Mouse (Mus musculus): Measurements from ENCODE around the gene Limk1.
A peak's percentile ranks its signal among the peaks of the same experiment; 100 is the strongest.
"Not testable (repeated sequence)": the region's sequence is repeated elsewhere in the genome, so short reads cannot be mapped to it uniquely, and the experiment has no call there.

The Limk1 gene

GRCm38 (mm10) chr5:134677491-134677890, 10.9 kb downstream of the Limk1 start:
- no peak for DNase-seq (ENCODE audit: low spot score)

- peak; percentile 74 for DNase-seq (ENCODE audit: low spot score)
Measured at GRCm38 (mm10) chr5:134675956-134676759, 12.2 kb downstream of the Limk1 start.

DNA sequence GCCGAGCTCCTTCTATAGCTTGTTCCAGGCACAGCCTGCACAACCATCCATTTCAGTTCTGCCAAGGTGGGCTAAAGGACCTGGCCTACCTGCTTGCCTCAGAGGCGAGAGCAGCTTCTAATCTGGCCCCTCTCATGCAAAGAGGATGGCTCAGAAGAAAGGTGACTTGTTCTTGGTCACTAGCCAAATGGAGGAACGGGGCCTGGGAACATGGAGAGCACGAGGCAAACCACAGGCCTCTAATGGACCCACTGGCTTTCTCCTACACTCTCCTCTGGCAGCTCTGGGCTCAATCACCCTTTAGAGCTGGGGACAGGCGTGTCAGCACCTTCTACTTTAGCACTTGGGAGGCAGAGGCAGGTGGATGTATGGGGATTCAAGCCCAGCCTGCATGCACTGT, 13.4 kb downstream of the Limk1 start:
- DNase-seq (ENCODE audit: low spot score) = no peak

GRCm38 (mm10) chr5:134672611-134673010, 15.8 kb downstream of the Limk1 start:
- no peak for DNase-seq (ENCODE audit: low spot score)

DNA sequence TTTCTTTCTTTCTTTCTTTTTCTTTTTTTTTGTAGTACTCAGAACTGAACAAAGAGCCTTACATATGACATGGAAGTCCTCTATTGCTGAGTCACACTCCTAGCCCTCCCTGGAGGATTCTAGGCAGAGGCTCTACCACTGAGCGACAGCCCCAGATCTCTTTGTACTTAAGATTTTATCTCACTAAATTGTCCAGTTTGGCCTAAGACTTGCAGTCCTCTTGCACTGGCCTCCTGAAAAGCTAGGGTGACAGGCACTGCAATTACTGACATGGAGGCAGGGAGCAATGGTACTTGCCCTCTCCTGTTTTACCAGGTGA, 16.2 kb downstream of the Limk1 start:
- DNase-seq (ENCODE audit: low spot score) = no peak

DNA sequence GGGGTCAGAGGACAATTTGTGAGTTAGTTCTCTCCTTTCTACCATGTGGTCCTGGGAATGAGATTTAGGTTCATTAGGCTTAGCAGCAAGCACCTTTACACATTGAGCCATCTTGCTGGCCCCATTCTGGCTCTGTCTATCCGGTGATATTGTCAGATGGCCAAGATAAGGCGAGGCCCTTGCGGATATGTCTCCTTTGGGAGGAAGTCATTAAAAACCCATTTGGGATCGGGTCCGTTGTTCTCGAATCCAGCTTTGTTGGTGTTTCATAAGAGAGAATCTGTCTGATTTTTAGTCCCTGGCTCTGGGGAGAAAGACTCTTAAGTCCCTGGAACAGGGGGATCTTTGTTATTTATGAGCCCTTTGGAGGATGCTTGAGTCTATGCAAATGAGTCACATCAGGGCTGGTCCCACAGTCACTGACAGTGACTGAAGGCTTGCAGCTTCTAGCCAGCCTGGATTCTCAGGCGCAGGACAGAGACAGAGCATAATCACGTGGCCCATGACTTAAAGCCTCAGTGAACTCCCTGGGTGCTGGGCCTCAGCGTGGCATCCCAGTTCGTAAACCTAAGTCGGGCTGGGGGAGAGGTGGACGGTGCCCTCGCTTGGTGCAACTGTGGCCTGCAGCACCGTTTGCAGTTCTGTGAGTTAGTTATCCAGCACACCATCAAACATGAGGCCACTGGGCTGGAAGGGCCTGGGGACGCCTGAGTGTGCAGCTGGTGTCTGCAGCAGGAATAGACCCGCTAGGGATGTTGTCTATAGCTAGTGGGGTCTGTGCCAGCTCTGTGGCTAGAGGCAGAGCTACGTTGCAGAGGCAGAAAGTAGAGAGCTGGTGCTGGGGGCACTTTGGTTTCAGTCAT, 16.8 kb downstream of the Limk1 start:
- DNase-seq (ENCODE audit: low spot score) = no peak

DNA sequence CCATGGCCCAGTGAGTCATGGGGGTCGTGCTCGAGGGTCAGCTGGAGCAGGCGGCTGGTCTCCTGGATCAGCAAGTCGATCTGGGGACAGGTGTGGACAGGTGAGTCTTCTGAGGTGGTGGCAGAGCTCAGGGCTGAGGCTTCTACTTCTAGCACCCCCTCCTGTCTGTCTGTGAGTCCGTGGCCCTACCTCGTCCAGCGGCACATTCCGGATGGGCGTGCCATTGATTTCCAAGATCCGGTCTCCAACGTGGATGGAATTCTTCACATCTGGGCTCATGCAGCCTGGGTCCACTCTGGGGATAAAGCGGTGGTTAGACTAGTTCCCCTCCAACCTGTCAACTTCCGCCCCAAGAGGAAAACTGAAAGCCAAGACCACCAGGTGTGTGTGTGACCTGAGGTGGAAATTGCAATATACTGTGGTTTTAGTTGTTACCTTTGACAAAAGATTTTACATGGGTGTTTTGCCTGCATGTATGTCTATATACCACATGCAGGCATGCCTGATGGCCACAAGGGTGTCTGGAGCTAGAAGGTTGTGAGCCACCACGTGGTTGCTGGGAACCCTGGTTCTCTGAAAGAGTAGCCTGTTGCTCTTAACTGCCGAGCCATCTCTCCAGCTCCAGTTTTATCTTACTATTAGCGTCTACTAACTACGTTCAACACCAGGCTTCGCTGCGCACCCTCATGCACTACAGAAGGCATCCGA, 19.2 kb downstream of the Limk1 start:
- DNase-seq (ENCODE audit: low spot score) = no peak

DNA sequence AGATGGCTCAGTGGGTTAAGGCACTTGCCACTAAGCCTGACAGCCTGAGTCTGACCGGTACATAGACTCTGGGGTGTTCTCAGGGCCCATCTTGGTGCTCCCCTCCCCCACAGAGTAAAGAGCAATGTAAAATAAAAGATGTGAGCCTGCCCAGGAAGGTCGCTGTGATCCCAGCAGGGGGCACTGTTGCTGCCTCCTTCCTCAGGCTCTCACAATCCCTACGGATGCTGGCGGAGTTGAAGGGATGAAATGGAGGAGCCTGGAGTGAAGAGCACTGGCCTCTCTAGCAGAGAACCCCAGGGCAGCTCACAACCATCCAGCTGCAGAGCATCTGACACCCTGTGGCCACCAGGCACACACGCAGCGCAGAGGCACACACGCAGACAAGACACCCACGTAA, 19.9 kb downstream of the Limk1 start:
- DNase-seq (ENCODE audit: low spot score) = no peak

DNA sequence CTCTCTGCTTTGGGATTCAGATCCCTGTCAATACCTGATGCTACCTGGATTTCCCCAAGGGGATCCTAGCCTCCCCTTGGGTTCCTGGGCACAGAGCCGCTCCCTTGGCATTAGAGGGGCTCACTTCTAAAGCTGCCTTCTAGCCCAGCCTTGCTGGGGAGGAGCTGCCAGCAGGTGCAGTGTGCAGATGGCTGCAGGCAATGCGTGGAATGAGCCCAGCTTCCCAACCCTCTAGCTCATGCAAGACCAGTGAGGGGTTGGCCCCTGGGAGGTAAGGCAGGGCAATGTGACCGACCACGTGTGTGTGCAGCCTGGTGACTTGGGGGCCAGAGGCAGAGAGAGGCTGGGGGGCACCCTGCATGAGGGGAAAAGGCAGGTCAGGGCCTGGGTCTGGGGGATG, 31.7 kb downstream of the Limk1 start:
- no peak for DNase-seq (ENCODE audit: low spot score)

DNA sequence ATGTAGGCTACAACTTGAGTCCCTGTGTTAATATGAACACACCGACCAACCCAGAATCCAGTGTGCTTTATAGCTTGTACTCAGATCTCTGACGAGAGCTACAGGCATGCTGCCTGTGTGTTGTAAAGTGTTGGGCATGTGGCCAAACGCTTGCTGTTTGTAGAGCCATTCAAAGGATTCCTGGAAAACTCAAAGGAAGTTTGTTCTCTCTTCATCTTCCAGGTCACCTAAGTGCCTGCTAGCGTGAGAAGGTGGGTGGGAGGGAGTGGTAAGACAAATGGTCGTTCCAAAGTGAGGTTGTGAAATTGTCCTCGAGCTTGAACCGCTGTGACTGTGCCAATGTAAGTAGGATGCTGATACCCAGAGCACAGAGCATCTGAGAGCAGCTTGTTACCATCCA, 36.4 kb downstream of the Limk1 start:
- no peak for DNase-seq (ENCODE audit: low spot score)

DNA sequence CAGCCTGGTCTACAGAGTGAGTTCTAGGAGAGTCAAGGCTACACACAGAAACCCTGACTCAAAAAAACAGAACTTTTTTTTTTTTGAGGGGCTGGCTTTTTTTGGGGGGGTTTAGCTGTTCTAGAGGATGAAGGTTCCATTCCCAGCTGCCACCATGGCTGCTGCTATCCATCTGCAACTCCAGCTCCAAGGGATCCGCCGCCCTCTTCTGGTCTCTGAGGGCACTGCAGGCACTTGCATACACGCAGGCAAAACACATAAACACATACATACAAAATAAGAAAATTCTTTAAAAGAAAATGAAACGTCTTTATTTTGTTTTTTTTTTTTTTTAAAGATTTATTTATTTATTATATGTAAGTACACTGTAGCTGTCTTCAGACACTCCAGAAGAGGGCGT, 37.5 kb downstream of the Limk1 start:
- no peak for DNase-seq (ENCODE audit: low spot score)

DNA sequence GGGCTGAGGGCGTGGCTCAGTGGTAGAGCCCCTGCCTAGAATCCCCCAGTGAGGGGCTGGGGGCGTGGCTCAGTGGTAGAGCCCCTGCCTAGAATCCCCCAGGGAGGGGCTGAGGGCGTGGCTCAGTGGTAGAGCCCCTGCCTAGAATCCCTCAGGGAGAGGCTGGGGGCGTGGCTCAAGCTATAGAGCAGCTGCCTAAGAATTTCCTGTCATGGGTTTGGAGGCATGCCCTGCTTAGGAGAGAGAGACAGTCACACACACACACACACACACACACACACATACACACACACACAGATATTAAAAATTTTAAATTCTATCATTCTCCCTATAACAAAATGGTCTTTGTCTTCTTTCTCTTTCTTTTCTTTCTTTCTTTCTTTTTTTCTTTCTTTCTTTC, 39.4 kb downstream of the Limk1 start:
- DNase-seq (ENCODE audit: low spot score) = not testable (repeated sequence)

GRCm38 (mm10) chr5:134647394-134647793, 41.0 kb downstream of the Limk1 start:
- DNase-seq (ENCODE audit: low spot score) = no peak

DNA sequence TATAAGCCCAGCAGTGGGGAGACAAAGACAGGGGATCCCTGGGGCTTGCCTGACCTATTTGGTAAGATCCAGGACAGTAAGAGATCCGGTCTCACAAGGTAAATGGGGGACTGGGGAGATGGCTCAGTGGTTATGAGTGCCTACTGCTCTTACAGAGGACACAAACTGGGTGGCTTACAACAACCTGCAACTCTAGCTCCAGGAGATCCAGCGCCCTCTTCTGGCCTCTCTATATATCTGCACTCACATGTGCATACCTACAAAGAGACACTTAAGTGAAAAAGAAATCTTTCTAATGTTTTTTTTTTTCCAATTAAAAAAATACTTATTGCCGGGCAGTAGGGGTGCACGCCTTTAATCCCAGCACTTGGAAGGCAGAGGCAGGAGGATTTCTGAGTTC, 41.9 kb downstream of the Limk1 start:
- DNase-seq (ENCODE audit: low spot score) = no peak

GRCm38 (mm10) chr5:134644643-134645118, 43.7 kb downstream of the Limk1 start:
- DNase-seq (ENCODE audit: low spot score) = no peak

DNA sequence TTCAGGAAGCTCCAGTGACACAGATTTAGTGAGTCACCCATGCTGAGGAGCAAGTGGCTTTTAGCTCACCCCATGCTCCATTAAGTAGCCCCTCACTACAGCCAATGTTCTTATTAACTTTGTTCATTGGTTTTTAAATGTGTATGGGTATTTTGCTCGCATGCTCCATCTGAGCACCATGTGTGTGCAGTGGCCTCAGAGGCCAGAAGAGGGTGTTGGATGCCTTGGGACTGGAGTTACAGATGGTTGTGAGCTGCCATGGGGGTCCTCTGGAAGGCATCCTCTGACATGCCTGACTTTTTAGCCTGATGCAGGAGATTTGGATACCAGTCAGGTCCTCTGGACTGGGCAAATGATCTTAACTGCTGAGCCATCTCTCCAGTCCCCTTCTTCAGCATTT, 44.3 kb downstream of the Limk1 start:
- no peak for DNase-seq (ENCODE audit: low spot score)

- DNase-seq (ENCODE audit: low spot score) = no peak
Measured at GRCm38 (mm10) chr5:134640371-134640770, 48.0 kb downstream of the Limk1 start.

GRCm38 (mm10) chr5:134639269-134639682, 49.1 kb downstream of the Limk1 start, which contains the start of gene Eif4h:
Gene Eif4h, minus strand, starts transcription at chr5:134639490.
- DNase-seq (ENCODE audit: low spot score) = peak; percentile 93

GRCm38 (mm10) chr5:134638461-134639268, 49.7 kb downstream of the Limk1 start:
- no peak for DNase-seq (ENCODE audit: low spot score)

DNA sequence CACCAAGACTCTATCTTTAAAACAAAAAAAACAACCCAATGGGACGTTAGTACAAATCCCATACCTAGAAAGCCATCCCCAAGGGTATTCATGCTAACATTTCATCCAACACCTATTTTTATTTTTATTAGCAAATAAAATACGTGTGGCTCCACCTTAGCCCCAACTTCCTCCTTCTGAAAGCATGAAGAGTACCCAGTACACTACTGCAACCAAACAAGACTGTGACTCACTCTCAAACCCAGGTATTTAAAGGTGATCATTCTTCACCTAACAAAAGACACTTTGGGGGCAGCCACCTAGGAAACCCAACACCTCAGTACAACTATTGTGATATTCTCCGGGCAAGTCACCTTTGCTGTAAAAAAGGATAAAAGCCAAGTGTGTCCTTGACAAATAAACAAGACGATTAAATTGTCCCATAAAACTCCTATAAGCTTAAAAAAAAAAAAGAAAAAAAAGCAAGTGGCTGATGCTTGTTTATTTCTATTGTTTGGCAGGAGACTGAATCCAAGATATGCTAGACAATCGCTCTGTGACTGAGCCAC, 50.5 kb downstream of the Limk1 start:
- no peak for DNase-seq (ENCODE audit: low spot score)

GRCm38 (mm10) chr5:134632841-134633240, 55.6 kb downstream of the Limk1 start:
- DNase-seq (ENCODE audit: low spot score) = no peak
